Mouse (Mus musculus) ovary, adult 2 months (tissue): Measurements from ENCODE around the gene Tfe3. TPM values are rescaled to one million over a fixed set of nuclear protein-coding genes. Genes with fewer than 3 reads are reported as not detected.

Experiments used
- polyA plus RNA-seq: library from polyadenylated mRNA; depleted of rRNA; stranded (reverse); fragments of >200 nt; gene quantifications from 2 replicates; pipeline ENCODE4 v1.2.3, GENCODE M21; 2012; rRNA removed

The Tfe3 gene
- 35.2 and 35.4 TPM in 2 replicates for polyA plus RNA-seq

DNA sequence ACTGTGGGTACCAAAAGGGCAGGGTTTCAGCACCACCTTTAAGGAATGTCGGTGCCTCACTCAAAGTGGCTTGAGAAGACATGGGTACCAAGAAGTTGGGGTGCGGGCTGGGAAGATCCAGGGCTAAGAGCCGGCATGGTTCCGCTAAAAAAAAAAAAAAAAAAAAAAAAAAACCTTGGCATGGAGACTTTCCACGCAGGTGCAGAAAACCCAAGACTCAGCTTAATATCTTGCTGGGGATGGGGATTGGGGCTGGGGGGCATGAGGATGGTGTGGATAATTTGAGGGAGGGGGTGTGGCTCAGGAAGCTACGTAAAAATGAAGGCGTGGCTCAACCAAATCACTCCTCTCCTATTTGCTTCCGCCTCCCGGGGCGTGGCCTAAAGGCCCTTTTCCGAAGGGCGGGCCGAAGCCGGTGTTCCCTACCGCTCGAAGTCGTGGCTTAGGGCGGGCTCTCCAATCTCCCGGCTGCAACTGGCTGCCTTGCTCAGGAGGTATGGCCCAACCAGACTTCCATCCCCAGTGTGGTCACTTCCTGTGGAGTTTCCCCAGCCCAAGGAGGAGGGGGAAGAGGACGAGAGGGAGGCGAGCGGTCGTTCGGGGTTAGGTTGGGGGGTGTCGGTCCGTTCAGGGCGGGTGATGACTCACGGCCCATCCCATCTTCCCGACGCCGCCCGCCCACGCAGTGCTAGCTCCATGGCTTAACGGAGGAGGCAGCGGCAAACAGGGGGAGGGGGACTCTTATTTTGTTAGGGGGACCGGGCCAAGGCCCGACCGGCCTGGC is at the start of gene Tfe3:
Tfe3 (plus strand) TSS at position 424 of the 784 bp plus-strand sequence.

GRCm38 (mm10) chrX:7714135-7714899 is 48.0 kb upstream of the Tfe3 start, which contains the start of gene Wdr45:
Gene Wdr45, plus strand, starts transcription at chrX:7714333.

GRCm38 (mm10) chrX:7721514-7722281 is 40.7 kb upstream of the Tfe3 start, which contains the start of gene Gm45208:
Gene Gm45208, plus strand, starts transcription at chrX:7722245.

GRCm38 (mm10) chrX:7728215-7728921 is 34.0 kb upstream of the Tfe3 start, which contains the start of gene Praf2:
Gene Praf2, plus strand, starts transcription at chrX:7728439.

DNA sequence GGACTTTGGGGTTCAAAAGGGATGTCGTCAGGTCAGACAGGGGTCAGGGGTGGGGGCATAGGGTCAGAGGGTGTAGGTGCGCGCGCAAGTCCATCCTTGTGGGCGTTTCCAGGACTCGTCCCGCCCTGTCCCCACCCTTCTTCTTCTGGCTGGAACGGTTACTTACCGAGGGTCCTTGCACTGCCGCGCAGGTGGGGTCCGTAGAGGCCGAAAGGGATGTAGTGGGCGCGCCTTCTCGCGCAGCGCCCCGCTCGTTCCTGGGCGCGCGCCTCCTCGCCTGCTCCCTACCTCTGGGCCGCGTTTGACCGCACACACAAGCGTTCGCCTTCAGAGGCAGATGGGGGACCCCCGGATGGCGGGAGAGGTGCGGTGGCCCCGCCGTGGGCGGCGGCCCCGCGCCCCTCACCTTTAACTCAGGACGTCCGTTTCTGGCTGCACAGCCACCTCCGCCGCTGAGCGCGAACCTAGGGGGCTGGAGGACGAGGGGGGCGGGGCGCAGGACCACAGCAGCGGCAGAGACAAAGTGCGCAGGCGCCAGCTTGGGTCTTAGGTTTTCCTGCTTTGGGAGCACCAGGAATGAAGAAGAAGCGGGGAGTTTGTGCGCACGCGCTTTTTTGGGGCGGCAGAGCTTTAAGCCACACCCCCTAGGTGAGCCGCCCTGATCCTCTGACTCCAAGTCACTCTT is 11.8 kb upstream of the Tfe3 start, which contains the start of gene Ccdc120:
Ccdc120 (minus strand) TSS at position 474 of the 685 bp plus-strand sequence.

GRCm38 (mm10) chrX:7789542-7790136 is 27.3 kb downstream of the Tfe3 start, which contains the start of gene Gripap1:
Gene Gripap1, plus strand, starts transcription at chrX:7789765.

GRCm38 (mm10) chrX:7821865-7822779 is 59.8 kb downstream of the Tfe3 start, which contains the start of gene Kcnd1:
Gene Kcnd1, plus strand, starts transcription at chrX:7822289.

Other genes starting within 250 kb of the Tfe3 start
- gene Foxp3, start 188.9 kb upstream of the Tfe3 start, polyA plus RNA-seq = 0.17 TPM in 1 of 2 replicates, not detected in the other
- gene Ppp1r3f, start 188.3 kb upstream of the Tfe3 start, polyA plus RNA-seq = 5.7 and 6.3 TPM in 2 replicates
- 21.8 and 22.6 TPM in 2 replicates for gene Ccdc22, start 157.0 kb upstream of the Tfe3 start, polyA plus RNA-seq
- 0.07 TPM in 1 of 2 replicates, not detected in the other for gene Cacna1f, start 155.5 kb upstream of the Tfe3 start, polyA plus RNA-seq
- gene Syp, start 124.1 kb upstream of the Tfe3 start, polyA plus RNA-seq = 2.7 and 3.3 TPM in 2 replicates
- 31.8 and 33.4 TPM in 2 replicates for gene Prickle3, start 105.3 kb upstream of the Tfe3 start, polyA plus RNA-seq
- gene Plp2, start 91.2 kb upstream of the Tfe3 start, polyA plus RNA-seq = 149 and 231 TPM in 2 replicates
- 3.4 and 4.6 TPM in 2 replicates for gene Magix, start 81.3 kb upstream of the Tfe3 start, polyA plus RNA-seq
- 7.9 and 9.3 TPM in 2 replicates for gene Gpkow, start 65.4 kb upstream of the Tfe3 start, polyA plus RNA-seq
- gene Wdr45, start 48.2 kb upstream of the Tfe3 start, polyA plus RNA-seq = 46.9 and 64.6 TPM in 2 replicates
- 0.71 and 1.6 TPM in 2 replicates for gene Gm45208, start 40.3 kb upstream of the Tfe3 start, polyA plus RNA-seq
- 90.1 and 91.4 TPM in 2 replicates for gene Praf2, start 34.1 kb upstream of the Tfe3 start, polyA plus RNA-seq
- gene Ccdc120, start 11.7 kb upstream of the Tfe3 start, polyA plus RNA-seq = 29.6 and 35.3 TPM in 2 replicates
- 34.1 and 34.5 TPM in 2 replicates for gene Gripap1, start 27.2 kb downstream of the Tfe3 start, polyA plus RNA-seq
- 2.3 and 3.0 TPM in 2 replicates for gene Kcnd1, start 59.7 kb downstream of the Tfe3 start, polyA plus RNA-seq
- 27.6 and 29.9 TPM in 2 replicates for gene Otud5, start 78.8 kb downstream of the Tfe3 start, polyA plus RNA-seq
- gene Pim2, start 115.7 kb downstream of the Tfe3 start, polyA plus RNA-seq = 16.5 and 18.2 TPM in 2 replicates
- gene Slc35a2, start 121.5 kb downstream of the Tfe3 start, polyA plus RNA-seq = 129 and 132 TPM in 2 replicates
- gene Pqbp1, start 136.7 kb downstream of the Tfe3 start, polyA plus RNA-seq = 53.7 and 69.5 TPM in 2 replicates
- gene Timm17b, start 136.8 kb downstream of the Tfe3 start, polyA plus RNA-seq = 41.8 and 57.6 TPM in 2 replicates
- not detected in 2 replicates for gene Gm10491, start 145.3 kb downstream of the Tfe3 start, polyA plus RNA-seq
- not detected in 2 replicates for gene Gm10490, start 147.0 kb downstream of the Tfe3 start, polyA plus RNA-seq
- gene Pcsk1n, start 157.3 kb downstream of the Tfe3 start, polyA plus RNA-seq = 1.9 and 2.3 TPM in 2 replicates
- not detected in 2 replicates for gene Eras, start 166.0 kb downstream of the Tfe3 start, polyA plus RNA-seq
- 51.2 and 62.0 TPM in 2 replicates for gene Hdac6, start 185.3 kb downstream of the Tfe3 start, polyA plus RNA-seq
- gene Gata1, start 215.5 kb downstream of the Tfe3 start, polyA plus RNA-seq = 8.0 and 9.2 TPM in 2 replicates